Comparison of ENCODE assay signal across 20 mouse cellular contexts in the genomic region with DNA sequence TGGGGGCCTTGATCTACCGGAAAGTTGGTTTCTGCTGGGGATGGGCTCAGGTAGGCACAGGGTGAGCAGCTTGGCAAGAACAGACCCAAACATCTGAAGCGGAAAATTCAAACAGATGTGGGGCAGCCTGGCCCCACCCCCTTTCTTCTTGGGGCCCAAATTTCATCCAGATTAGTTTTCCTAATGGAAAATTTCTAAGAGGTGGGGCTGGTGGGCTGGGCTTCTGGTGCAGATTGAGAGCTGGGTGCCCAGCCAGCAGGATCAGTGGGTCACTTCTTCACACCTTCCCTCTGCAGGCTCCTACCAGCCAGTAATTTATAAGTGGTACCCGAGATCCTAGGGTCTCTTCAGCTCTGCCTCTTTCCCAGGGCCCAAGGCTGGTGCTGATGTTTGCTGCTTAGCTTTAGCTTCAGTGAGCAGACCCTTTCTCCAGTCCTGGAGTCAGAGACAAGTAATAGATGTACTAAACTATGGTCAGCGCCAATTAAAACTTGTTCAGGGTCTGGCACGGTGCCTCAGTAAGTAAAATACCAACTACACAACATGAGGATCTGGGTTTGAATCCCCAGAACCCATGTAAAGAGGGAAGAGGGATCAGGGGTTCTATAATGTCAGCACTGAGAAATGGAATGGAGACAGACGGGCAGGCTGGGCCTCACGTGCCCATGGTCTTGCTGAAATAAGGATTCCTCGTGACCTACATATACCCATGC. TPM values are rescaled to one million over a fixed set of nuclear protein-coding genes. Genes with fewer than 3 reads are reported as not detected.
"Had no signal": no experiment of that assay in that cellular context is flagged by ENCODE, and none has a peak within 500 bp of the region (broad histone marks: within the 10 kb centered on the region; RNA-seq: fewer than 3 reads in every experiment).

No protein-coding gene starts in this region.

- H3K9me3 ChIP-seq: intestine, embryonic 15.5 days; kidney, embryonic 15.5 days; neural tube, embryonic 12.5 days; stomach, embryonic 15.5 days had no signal

- DNase-seq: kidney, adult 11 months; kidney, postnatal 14 days; layer of hippocampus, adult 9-11 months; liver, postnatal 0 days; lung, embryonic 14.5 days; midbrain, embryonic 14.5 days; retina, postnatal 1 day; right cerebral cortex, postnatal 25 days; spleen, adult 18-20 months; thymus, postnatal 25 days had no signal

- H3K36me3 ChIP-seq: intestine, embryonic 15.5 days; kidney, embryonic 15.5 days; neural tube, embryonic 12.5 days; stomach, embryonic 15.5 days had no signal

- H3K9ac ChIP-seq: intestine, embryonic 15.5 days; kidney, embryonic 15.5 days; liver, embryonic 14.5 days; liver, postnatal 0 days; lung, embryonic 14.5 days; neural tube, embryonic 12.5 days; stomach, embryonic 15.5 days had no signal

- H3K4me2 ChIP-seq: intestine, embryonic 15.5 days; kidney, embryonic 15.5 days; lung, embryonic 14.5 days; neural tube, embryonic 12.5 days; stomach, embryonic 15.5 days had no signal

- ATAC-seq: intestine, embryonic 15.5 days; liver, postnatal 0 days; lung, postnatal 0 days had no signal

- H3K27ac ChIP-seq: intestine, embryonic 15.5 days; kidney, embryonic 15.5 days; layer of hippocampus, adult 2 months; liver, embryonic 14.5 days; macrophage; neural tube, embryonic 12.5 days; stomach, embryonic 15.5 days had no signal

- H3K4me3 ChIP-seq: intestine, embryonic 15.5 days; kidney, embryonic 15.5 days; layer of hippocampus, adult 2 months; myocyte; neural tube, embryonic 12.5 days; stomach, embryonic 15.5 days had no signal

RNA-seq across cellular contexts. Expression of gene Sim2, which starts 2.6 kb away (rescaled TPM):
- polyA plus RNA-seq: intestine, embryonic 15.5 days; liver, adult 2 months; liver, postnatal 0 days; lung, postnatal 0 days; macrophage; midbrain, embryonic 14.5 days had no signal
